In the genomic region with DNA sequence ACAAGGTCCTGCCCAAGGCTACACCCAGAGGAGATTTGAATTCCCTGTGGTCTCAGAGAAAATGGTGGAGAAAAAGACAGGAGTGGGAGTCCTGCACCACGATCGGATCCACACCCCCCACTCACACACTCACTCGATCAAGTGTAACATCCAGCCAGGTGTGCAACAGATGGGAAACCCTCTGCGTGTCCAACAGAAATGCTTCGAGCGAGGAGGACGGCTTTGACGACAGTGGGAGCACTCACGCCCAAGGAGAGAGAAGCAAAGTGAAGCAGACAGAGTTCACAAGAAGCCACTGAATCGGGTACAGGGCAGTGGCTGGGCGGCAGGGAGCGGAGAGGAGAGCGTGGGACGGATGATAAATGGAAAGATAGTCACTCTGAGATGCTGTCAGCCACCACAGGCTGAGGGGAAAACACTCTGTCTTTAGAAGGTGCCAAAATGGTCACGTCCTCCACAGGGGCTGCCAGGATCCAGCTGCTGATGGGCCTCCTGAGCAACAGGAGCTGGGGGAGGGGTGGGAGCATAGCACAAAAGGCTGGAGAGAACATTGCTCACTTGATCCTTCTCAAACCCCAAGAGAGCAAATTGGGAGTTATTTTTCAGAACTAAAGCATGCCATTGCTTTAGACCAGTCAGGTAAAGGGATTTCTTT, we compare ENCODE assay signal across 14 mouse cellular contexts. TPM values are rescaled to one million over a fixed set of nuclear protein-coding genes. Genes with fewer than 3 reads are reported as not detected.
"Had no signal": no experiment of that assay in that cellular context is flagged by ENCODE, and none has a peak within 500 bp of the region (broad histone marks: within the 10 kb centered on the region; RNA-seq: fewer than 3 reads in every experiment).

No protein-coding gene starts in this region.

- H3K4me1 ChIP-seq: liver, embryonic 13.5 days had no signal

- H3K9ac ChIP-seq: limb, embryonic 12.5 days; liver, embryonic 13.5 days; liver, postnatal 0 days; lung, embryonic 15.5 days had no signal

- ATAC-seq: intestine, postnatal 0 days; liver, postnatal 0 days; midbrain, embryonic 16.5 days had no signal

- H3K4me3 ChIP-seq: limb, embryonic 12.5 days; liver, embryonic 13.5 days; lung, embryonic 15.5 days; megakaryocyte, embryonic 14.5 days had no signal

- H3K36me3 ChIP-seq: limb, embryonic 12.5 days; liver, embryonic 13.5 days; lung, embryonic 15.5 days had no signal

- H3K4me2 ChIP-seq: limb, embryonic 12.5 days; liver, embryonic 13.5 days; lung, embryonic 15.5 days had no signal

- H3K27me3 ChIP-seq: lung, embryonic 15.5 days had no signal

- DNase-seq: liver; liver, embryonic 13.5 days; liver, postnatal 0 days; lung, postnatal 14 days; right cerebral cortex, postnatal 4 days; spleen, adult 18-20 months; thymus, adult 18-20 months; thymus, postnatal 14 days had no signal

- H3K27ac ChIP-seq: limb, embryonic 12.5 days; liver, embryonic 13.5 days; lung, embryonic 15.5 days; macrophage had no signal

- H3K9me3 ChIP-seq: limb, embryonic 12.5 days; liver, embryonic 13.5 days; lung, embryonic 15.5 days had no signal

RNA-seq across cellular contexts. Expression of gene Grik4, which starts 58.1 kb away (rescaled TPM):
- polyA plus RNA-seq: macrophage had no signal
